ENCODE assay signal across 8 mouse cellular contexts in the genomic region with DNA sequence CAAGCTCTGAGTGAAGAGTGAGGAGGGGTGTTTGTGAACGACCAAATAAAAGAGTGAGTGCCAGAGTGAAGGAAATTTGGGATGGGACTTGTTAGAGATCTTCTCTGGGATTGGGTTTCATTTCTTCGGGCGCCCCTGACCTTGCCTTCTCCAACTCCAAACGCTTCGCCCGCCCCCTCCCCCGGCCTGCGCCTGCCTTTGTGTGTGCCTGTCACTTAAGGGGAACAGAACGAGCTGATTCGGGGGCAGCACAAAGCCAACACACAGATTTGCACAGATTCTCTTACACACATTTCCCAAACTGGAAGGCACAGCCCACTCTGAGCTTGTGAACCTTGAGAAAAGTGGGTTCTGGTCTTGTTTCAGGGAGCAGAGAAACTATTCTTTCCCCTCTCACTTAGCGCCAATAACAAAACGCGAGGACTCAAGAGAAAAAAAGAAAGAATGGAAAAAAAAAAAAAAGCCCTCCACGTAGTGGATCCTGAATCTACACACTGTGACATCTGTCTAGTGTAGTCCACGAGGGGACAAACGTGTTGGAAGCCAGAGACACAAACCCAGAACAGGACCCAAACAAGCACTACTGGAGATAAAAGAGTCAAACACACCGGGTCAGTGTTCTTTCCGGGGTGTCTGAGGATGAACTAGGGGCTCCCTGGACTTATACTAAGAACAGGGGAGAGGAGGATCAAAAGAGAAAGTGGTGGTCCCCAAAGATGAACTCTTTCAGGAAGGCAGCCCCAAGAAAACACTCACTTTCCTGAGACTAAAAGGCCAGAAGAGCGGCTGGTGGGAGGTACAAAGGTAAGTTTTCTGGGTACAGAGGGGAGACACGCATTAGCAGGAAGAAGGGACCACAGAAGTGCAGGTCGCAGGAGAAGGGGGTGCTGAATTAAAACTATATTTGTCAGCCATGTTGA. TPM values are rescaled to one million over a fixed set of nuclear protein-coding genes. Genes with fewer than 3 reads are reported as not detected.
DNase-seq lines count a peak whose midpoint lies in the region; ATAC-seq and TF ChIP-seq lines count a peak whose summit lies in the region.

No protein-coding gene starts in this region.

- peak overlapping the region; percentile 98 for H3K27ac ChIP-seq in forebrain, postnatal 0 days (ENCODE audit: low read depth, low read length)
- H3K27ac ChIP-seq in intestine, embryonic 16.5 days (ENCODE audit: low read length): peak overlapping the region; percentile 97
- peak overlapping the region; percentile 97 for H3K27ac ChIP-seq in limb, embryonic 14.5 days (replicated peaks; ENCODE audit: low read depth, low read length)
- H3K27ac ChIP-seq in midbrain, embryonic 16.5 days (ENCODE audit: low read length): peak overlapping the region; percentile 94

- H3K9ac ChIP-seq in forebrain, postnatal 0 days: peak overlapping the region; percentile 82
- peak overlapping the region; percentile 90 for H3K9ac ChIP-seq in intestine, embryonic 16.5 days (ENCODE audit: low read depth, low read length)
- peak overlapping the region; percentile 88 for H3K9ac ChIP-seq in limb, embryonic 14.5 days (ENCODE audit: low read depth, low read length, severe bottlenecking)
- peak overlapping the region; percentile 84 for H3K9ac ChIP-seq in midbrain, embryonic 16.5 days (ENCODE audit: low read depth, low read length)

- peak overlapping the region; percentile 62 for H3K4me2 ChIP-seq in forebrain, postnatal 0 days (ENCODE audit: low read depth)
- peak overlapping the region; percentile 77 for H3K4me2 ChIP-seq in intestine, embryonic 16.5 days (ENCODE audit: low read depth, low read length)
- peak overlapping the region; percentile 68 for H3K4me2 ChIP-seq in limb, embryonic 14.5 days (replicated peaks; ENCODE audit: low read depth, low read length, severe bottlenecking)
- H3K4me2 ChIP-seq in midbrain, embryonic 16.5 days (ENCODE audit: low read length): peak overlapping the region; percentile 74

- DNase-seq in layer of hippocampus, adult 11-12 months (ENCODE audit: low spot score): peak; percentile 39
- DNase-seq in layer of hippocampus, adult 9-10 months (ENCODE audit: low spot score): no peak
- peak; percentile 9 for DNase-seq in cerebellum, adult 11-12 months
- peak; percentile 54 for DNase-seq in forebrain, postnatal 0 days
- DNase-seq in limb, embryonic 14.5 days (ENCODE audit: low spot score): peak; percentile 51
- peak; percentile 60 for DNase-seq in testis, postnatal 10 days (ENCODE audit: low spot score)

- peaks cover 3% of the 10 kb centered on the region; the same call in 1 of the 2 replicates for H3K36me3 ChIP-seq in forebrain, postnatal 0 days (ENCODE audit: insufficient read depth)
- H3K36me3 ChIP-seq in intestine, embryonic 16.5 days (ENCODE audit: control insufficient read depth, insufficient read depth, low read length): no peaks in the 10 kb centered on the region
- H3K36me3 ChIP-seq in limb, embryonic 14.5 days (ENCODE audit: control insufficient read depth, insufficient read depth, low read length): peaks cover 4% of the 10 kb centered on the region
- peaks cover 3% of the 10 kb centered on the region for H3K36me3 ChIP-seq in midbrain, embryonic 16.5 days (ENCODE audit: control insufficient read depth, insufficient read depth, low read length)

- no peak for TF ChIP-seq POLR2A in limb, embryonic 14.5 days (IDR thresholded peaks at IDR 0.05; ENCODE audit: borderline replicate concordance, extremely low read depth, insufficient read depth, insufficient read length)

- no peaks in the 10 kb centered on the region for H3K27me3 ChIP-seq in forebrain, postnatal 0 days (ENCODE audit: insufficient read depth, low read length)
- H3K27me3 ChIP-seq in intestine, embryonic 16.5 days (replicated peaks; ENCODE audit: control insufficient read depth, insufficient read depth, low read length): no peaks in the 10 kb centered on the region
- H3K27me3 ChIP-seq in limb, embryonic 14.5 days (ENCODE audit: control insufficient read depth, insufficient read depth, low read length): no peaks in the 10 kb centered on the region
- no peaks in the 10 kb centered on the region for H3K27me3 ChIP-seq in midbrain, embryonic 16.5 days (ENCODE audit: control insufficient read depth, insufficient read depth, low read depth, low read length)

- ATAC-seq in forebrain, postnatal 0 days: no peak
- peak; percentile 19; the same call in 1 of the 2 replicates for ATAC-seq in intestine, embryonic 16.5 days
- ATAC-seq in limb, embryonic 14.5 days (ENCODE audit: low FRiP score, low read depth): peak; percentile 1; the same call in 1 of the 2 replicates
- peak; percentile 16; the same call in 1 of the 2 replicates for ATAC-seq in midbrain, embryonic 16.5 days

- H3K9me3 ChIP-seq in forebrain, postnatal 0 days (ENCODE audit: low read length): no peaks in the 10 kb centered on the region
- H3K9me3 ChIP-seq in intestine, embryonic 16.5 days (ENCODE audit: control insufficient read depth, low read length): 0 out of 2 replicates have a peak, but pooled peaks cover 3% of the 10 kb centered on the region
- H3K9me3 ChIP-seq in limb, embryonic 14.5 days (ENCODE audit: control insufficient read depth, low read length): no peaks in the 10 kb centered on the region
- no peaks in the 10 kb centered on the region for H3K9me3 ChIP-seq in midbrain, embryonic 16.5 days (replicated peaks; ENCODE audit: control insufficient read depth, low read length, poor library complexity, severe bottlenecking)

- WGBS in forebrain, postnatal 0 days: under 1% methylated on average over 21 of the region's 21 CpGs
- 1% methylated on average over 21 of the region's 21 CpGs for WGBS in intestine, embryonic 16.5 days
- WGBS in limb, embryonic 14.5 days: under 1% methylated on average over 21 of the region's 21 CpGs
- 0% methylated on average over 21 of the region's 21 CpGs for WGBS in midbrain, embryonic 16.5 days

- peak overlapping the region; percentile 80 for H3K4me3 ChIP-seq in forebrain, postnatal 0 days (ENCODE audit: low read depth, low read length)
- peak overlapping the region; percentile 79 for H3K4me3 ChIP-seq in intestine, embryonic 16.5 days (ENCODE audit: low read length)
- H3K4me3 ChIP-seq in limb, embryonic 14.5 days (replicated peaks; ENCODE audit: low read length): peak overlapping the region; percentile 69
- peak overlapping the region; percentile 69 for H3K4me3 ChIP-seq in midbrain, embryonic 16.5 days (ENCODE audit: low read depth, low read length)

- TF ChIP-seq CTCF in forebrain, postnatal 0 days (IDR thresholded peaks at IDR 0.05; ENCODE audit: low read depth): no peak

- peaks cover 13% of the 10 kb centered on the region; the same call in 1 of the 2 replicates for H3K4me1 ChIP-seq in forebrain, postnatal 0 days (ENCODE audit: insufficient read depth)
- peaks cover 6% of the 10 kb centered on the region for H3K4me1 ChIP-seq in intestine, embryonic 16.5 days (ENCODE audit: control insufficient read depth, insufficient read depth, low read length)
- H3K4me1 ChIP-seq in limb, embryonic 14.5 days (ENCODE audit: control insufficient read depth, insufficient read depth, low read length): peaks cover 9% of the 10 kb centered on the region
- peaks cover 14% of the 10 kb centered on the region for H3K4me1 ChIP-seq in midbrain, embryonic 16.5 days (ENCODE audit: control insufficient read depth, insufficient read depth, low read length)

RNA-seq across cellular contexts. Expression of a gene that starts 1.6 kb away (rescaled TPM):
- total RNA-seq in forebrain, postnatal 0 days (2014; rRNA removed): 36.7 and 49.6 TPM in 2 replicates
- 8.1 and 11.8 TPM in 2 replicates for polyA plus RNA-seq in forebrain, postnatal 0 days (2015; fragmentation: Nextera tagmentation; extraction: Ambion mirVana)
- polyA plus RNA-seq in intestine, embryonic 16.5 days (2015; fragmentation: Nextera tagmentation; extraction: Ambion mirVana): 10.3 and 10.7 TPM in 2 replicates
- polyA plus RNA-seq in limb, embryonic 14.5 days (2012; rRNA removed): 17.7 and 21.2 TPM in 2 replicates
- polyA plus RNA-seq in limb, embryonic 14.5 days (2014; fragmentation: Nextera tagmentation; extraction: Ambion mirVana): 15.9 and 22.0 TPM in 2 replicates
- polyA plus RNA-seq in midbrain, embryonic 16.5 days (2015; fragmentation: Nextera tagmentation; extraction: Ambion mirVana): 20.6 and 22.2 TPM in 2 replicates
